Mouse (Mus musculus) retina, adult 2 months (tissue): ENCODE results near the gene Nubp2.

Experiments used
- DNase-seq: peaks from one replicate; pipeline ENCODE4 v3.0.0-alpha.2; 2012; ENCODE audit warnings: low read depth, low spot score

Nubp2 gene

DNA sequence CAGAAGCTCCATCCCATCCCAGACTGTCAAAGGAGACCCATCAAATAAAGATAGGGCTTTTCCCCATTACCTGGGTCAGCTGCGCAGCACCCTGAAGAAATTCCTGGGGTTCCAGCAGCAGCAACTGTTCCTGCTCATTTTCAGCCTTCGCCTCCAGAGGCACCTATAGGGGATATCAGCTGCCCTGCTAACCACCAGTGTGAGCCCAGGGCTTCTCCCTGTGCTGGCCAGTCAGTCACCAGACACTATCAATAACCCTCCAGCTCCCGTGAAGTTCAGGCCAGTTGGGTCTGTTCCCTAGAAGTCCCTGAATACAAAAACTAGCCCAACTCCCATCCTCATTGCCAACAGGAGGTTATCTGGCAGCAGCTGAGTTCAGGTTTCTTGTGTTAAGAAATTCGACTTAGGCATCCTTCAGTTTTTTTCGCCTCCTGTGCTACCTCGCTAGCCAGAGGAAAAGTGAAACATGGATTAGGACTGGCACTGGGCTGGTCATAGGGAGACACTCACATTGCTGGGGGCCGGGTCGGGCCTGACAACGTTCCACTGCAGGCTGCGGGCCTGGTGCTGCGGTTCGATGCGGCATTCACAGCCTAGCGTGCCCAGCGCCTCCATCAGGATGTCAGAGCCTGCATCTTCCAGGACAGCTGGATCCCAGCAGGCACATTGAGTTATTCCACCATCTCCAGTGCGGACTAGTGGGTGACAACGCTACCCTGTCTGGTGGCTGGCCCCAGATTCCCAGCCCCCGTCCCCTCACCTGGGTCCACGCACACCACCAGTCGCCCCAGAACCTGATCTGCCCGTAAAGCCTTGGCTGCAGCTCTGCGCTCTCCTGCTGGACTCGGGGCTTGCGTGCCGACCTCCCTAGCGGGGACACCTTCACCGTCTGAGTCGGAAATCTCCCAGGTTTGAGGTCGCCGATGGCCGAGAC, 8.2 kb upstream of the Nubp2 start:
- DNase-seq, result no peak

DNA sequence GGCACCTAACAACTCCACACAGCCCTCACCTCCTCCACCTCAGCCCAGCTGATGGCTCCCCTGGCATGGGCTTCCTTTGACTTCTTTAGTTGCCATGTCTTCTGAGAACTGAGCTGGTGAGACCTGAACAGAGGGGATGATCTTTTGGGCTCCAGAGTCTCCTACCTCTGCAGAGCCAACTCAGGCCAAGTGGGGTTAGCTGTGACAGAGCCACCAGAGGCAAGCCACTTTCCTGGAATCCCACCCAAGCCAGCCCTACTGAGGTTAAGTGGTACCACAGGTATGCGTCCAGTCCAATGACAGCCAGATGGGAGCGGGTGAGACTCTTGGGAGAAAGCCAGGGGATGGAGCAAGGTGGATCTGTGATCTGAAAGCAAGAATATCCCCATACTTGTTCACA, 7.1 kb upstream of the Nubp2 start:
- DNase-seq, result no peak

DNA sequence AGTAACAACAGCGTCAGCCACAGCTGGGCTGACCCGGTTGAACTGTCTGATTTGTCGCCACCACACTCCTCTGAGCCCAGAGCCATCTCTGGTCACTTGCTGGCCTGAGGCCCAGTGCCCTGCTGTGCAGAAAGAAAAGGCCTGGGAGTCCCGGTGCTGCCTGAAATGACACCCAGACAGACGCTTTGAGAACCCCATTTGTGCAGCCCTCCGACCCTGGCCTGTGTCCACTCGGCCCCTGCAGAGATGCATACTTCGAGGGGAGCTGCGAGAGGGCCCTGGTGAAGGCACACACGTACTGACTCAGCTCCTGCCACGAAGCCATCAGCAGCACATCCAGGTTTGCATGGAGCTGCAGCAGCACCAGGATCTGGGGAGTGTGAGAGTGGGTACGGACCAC, 6.6 kb upstream of the Nubp2 start:
- no peak for DNase-seq

- DNase-seq, result no peak
These were observed 5.2 kb upstream of the Nubp2 start for GRCm38 (mm10) chr17:24891321-24891720.

- DNase-seq, result no peak
These were observed 4.3 kb upstream of the Nubp2 start for GRCm38 (mm10) chr17:24890151-24891092.

DNA sequence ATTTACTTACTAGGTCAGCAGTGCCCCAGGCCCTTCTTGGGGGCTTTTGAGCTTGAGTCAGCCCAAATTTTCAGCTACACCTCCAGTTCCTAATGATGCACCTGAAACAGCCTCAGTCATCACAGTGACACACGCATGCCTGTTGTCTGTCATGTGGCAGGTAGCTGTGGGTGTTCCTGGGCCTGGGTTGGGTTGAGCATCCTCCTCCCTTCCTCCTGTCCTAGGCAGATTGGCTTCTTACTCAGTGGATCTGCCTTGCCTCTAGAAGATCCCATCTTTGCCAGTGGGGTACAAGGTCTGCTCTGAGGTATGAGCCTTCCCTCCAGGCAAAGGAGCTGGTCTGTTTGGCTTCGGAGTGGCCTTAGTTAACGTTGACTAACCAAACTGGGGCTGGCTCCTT, 2.7 kb upstream of the Nubp2 start:
- DNase-seq, result no peak

- DNase-seq, result no peak
These were observed 1.3 kb upstream of the Nubp2 start for GRCm38 (mm10) chr17:24887291-24888080.

- DNase-seq, result no peak
These were observed 753 bp upstream of the Nubp2 start for GRCm38 (mm10) chr17:24886932-24887271.

- DNase-seq, result no peak
These were observed 604 bp downstream of the Nubp2 start for GRCm38 (mm10) chr17:24885356-24886133.

GRCm38 (mm10) chr17:24884391-24884790, 1.8 kb downstream of the Nubp2 start:
- no peak for DNase-seq

DNA sequence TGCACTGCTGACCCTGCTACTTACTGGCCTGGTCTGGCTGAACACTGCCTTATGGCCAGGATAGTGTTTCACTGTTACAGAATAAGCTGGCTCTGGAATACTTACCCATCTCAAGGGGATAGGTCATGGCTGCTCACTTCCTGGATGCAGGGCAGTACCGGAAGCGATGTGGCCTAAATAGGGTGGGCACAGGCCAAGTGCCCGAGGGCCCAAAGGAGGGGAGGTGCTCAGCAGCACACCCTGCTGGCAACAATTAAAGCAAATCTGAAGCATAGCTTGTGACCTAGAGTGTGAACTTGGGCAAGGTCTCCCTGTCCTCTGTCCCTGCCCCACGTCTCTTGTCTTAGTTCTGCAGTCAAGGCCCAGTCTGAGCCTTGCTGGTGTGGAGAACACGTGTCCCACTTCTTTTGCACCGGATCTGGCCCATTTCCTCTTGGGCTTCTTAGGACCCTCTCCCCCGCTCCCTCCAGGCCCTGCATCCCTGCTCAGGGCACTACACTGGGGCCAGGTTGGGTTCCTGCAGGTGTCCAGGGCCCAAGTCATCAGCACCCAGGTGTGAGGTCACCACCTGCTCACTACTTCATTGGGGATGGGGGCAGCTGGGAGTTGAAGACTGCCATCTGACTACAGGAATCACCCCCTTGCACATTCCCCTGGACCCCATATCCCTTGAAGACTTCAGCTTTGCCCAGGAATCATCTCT, 4.3 kb downstream of the Nubp2 start:
- no peak for DNase-seq

GRCm38 (mm10) chr17:24878531-24878930, 7.6 kb downstream of the Nubp2 start:
- no peak for DNase-seq

DNA sequence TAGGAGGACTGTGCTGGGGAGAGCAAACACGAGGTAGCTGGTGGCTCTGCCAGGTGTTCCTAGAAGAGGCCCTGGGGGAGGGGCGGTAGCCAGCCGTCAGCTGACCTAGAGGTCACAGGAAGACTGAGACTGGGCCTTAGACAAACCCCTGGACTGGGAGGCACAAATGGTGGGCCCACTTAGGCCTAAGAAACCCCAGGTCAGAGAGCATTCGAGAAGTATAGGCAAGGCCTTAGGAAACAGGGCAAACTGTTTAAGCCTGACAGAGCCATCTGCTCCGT, 8.1 kb downstream of the Nubp2 start:
- DNase-seq, result no peak

- DNase-seq, result no peak
These were observed 8.6 kb downstream of the Nubp2 start for GRCm38 (mm10) chr17:24877336-24878116.

DNA sequence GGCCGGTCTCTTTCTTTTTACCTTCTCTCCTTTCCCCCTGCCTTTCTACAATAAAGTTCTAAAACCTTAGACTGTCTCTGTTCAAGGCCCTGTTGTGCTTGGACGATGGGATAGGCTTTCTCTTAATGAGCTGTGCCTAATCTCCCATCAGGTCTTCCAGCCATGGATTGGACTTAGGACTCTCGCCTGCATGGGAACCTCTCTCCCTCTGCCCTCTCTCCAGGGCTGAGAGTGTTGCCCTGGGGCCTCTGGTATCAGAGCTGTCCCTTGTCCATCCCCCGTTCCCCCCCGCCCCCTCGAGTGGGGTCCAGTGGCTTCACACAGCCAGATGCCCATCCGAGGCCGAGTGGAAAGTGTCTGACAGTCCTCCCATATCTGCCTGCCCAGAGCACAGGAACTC, 11.2 kb downstream of the Nubp2 start:
- no peak for DNase-seq

DNA sequence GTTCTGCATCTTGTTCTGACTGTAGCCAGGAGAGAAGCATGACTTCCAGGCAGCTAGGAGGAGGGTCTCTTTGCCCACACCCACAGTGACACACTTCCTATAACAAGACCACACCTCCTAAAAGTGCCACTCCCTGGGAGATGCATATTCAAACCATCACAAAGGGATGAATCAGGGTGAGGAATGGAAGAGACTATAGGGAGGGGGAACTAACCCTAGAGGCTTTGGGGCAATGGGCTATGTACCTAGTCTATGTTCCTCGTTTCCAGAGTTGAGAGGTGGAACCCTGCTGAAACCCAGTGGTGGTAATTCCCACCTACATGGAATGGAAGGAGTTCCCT, 11.8 kb downstream of the Nubp2 start:
- DNase-seq, result no peak

DNA sequence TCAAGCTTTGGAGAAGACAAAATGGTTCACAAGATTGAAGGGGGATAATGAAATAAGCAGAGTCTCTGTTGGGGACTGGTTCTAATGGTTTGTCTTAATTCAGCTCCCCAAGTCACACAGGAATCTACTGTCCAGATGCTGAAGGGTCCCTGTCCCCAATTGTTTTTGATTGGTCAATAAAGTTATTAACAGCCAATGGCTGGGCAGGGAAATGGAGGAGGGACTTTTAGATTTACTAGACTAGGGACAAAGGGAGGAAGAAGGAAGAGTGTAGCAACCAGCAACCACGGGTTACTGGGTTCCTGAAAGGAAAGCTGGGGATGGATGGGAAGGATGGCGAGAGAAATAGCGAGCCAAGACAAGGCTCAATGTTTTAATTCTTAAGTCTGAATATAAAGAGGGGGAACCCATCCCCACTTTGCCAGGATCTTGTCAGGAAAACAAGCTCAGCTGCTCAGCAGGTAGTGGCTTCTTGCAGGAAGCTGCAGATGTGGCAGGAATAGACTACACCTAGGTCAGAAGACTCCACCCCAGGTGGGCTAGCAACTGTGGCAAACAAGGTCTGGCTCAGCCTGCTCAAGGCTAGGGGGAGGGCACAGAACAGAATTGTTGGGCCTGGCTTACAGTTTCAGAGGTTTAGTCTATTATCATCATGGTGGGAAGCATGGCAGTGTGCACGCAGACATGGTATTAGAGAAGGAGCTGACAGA, 12.3 kb downstream of the Nubp2 start:
- no peak for DNase-seq

DNA sequence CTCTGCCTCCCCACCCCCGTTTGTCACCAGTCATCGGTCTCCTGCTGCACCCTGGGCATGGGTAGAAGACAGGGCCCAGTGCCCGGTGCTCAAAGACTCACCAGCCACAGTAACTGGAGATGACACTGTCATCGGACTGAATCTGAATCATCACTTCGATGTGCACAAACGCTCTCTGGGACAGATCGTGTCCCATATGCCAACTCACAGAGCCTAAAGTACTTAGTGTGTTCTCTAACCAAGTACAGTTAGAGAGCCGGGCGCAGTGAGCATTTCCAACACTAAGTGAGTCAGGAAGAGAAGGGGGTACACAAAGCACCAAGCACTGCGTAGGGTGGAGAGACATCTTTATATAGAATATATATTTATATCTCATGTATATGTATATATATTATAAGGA, 18.2 kb downstream of the Nubp2 start:
- no peak for DNase-seq

GRCm38 (mm10) chr17:24865776-24866175, 20.4 kb downstream of the Nubp2 start, which contains the start of gene Igfals:
Gene Igfals (plus strand): TSS chr17:24865997.
- no peak for DNase-seq
